Mouse (Mus musculus) limb, embryonic 12.5 days (tissue): ENCODE data around the gene Prpsap1. TPM values are rescaled to one million over a fixed set of nuclear protein-coding genes. Genes with fewer than 3 reads are reported as not detected.

ENCODE experiments used
- ATAC-seq: fragments of 200-750 bp; cut with Nextera tagmentation; 2 replicates; pipeline ENCODE4 v1.8.0; 2017; ENCODE audit warnings: low read depth, moderate TSS enrichment; ENCODE audit not compliant: insufficient number of reproducible peaks, insufficient read depth, low FRiP score, low TSS enrichment
- H3K27ac ChIP-seq: fragments of 300-500 bp; sonication (generic); 2 replicates; pipeline ENCODE4 v1.5.1; 2016; ENCODE audit warnings: mild to moderate bottlenecking, moderate library complexity
- H3K27me3 ChIP-seq: fragments of 300-500 bp; sonication (generic); 2 replicates; pipeline ENCODE4 v1.6.1; 2016; ENCODE audit warnings: mild to moderate bottlenecking, moderate library complexity
- H3K36me3 ChIP-seq: fragments of 300-500 bp; sonication (generic); 2 replicates; pipeline ENCODE4 v1.6.1; 2016; ENCODE audit warnings: mild to moderate bottlenecking, moderate library complexity
- H3K4me1 ChIP-seq: fragments of 300-500 bp; sonication (generic); replicated peaks from 2 replicates; pipeline ENCODE4 v1.6.1; 2016
- H3K4me2 ChIP-seq: fragments of 300-500 bp; sonication (generic); 2 replicates; pipeline ENCODE4 v1.6.1; 2016; ENCODE audit warnings: mild to moderate bottlenecking, moderate library complexity
- H3K4me3 ChIP-seq: fragments of 300-500 bp; sonication (generic); replicated peaks from 2 replicates; pipeline ENCODE4 v1.5.1; 2016; ENCODE audit warnings: mild to moderate bottlenecking
- H3K9ac ChIP-seq: fragments of 300-500 bp; sonication (generic); replicated peaks from 2 replicates; pipeline ENCODE4 v1.6.1; 2016; ENCODE audit warnings: mild to moderate bottlenecking, moderate library complexity
- H3K9me3 ChIP-seq: fragments of 300-500 bp; sonication (generic); 2 replicates; pipeline ENCODE4 v1.6.1; 2016; ENCODE audit warnings: mild to moderate bottlenecking, moderate library complexity
- WGBS: fragments of 180-500 bp; shearing (Covaris S2); methylation state at CpG from one replicate; pipeline ENCODE4 v1.1.7; 2016; 5-methylcytosine and 5-hydroxymethylcytosine counted together
- polyA plus RNA-seq: library from polyadenylated mRNA; unstranded; fragments of >200 nt; fragmentation: Nextera tagmentation; extraction: Ambion mirVana; gene quantifications from 2 replicates; pipeline ENCODE4 v1.2.1, GENCODE M21; 2016

Gene Prpsap1
- polyA plus RNA-seq, result 186 and 199 TPM in 2 replicates

DNA sequence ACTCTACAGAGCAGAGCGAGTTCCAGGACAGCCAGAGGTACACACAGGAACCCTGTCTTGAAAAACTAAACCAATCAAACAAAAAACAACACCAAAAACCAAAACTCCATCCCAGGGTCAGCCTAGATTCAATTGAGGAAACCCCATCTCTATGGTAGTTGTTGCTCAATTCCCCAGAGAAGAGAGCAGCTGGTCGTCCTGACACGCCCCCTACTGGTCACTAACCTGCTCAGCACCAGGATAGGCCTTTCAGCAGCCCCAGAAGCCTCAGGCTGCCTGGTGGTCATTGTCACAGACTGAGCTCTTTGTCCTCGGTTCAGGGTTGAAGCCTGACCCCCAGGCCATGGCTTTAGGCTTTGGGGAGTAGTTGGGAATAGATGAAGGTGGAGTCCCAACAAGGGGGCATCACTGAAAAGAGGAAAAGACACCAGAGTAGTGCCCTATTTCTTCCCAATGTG is at the start of gene Prpsap1:
Gene Prpsap1, minus strand, starts transcription at position 408 of the 458 bp plus-strand sequence.
- no peak within 1 kb of the TSS for H3K4me2 ChIP-seq
- H3K4me1 ChIP-seq, result peaks cover 14% of the 10 kb centered on the region
- H3K27ac ChIP-seq, result peak within 1 kb of the TSS; percentile 50; the same call in 1 of the 2 replicates
- WGBS, result 24% methylated on average over 4 of the region's 4 CpGs
- no peak within 1 kb of the TSS for H3K4me3 ChIP-seq
- peaks cover 4% of the 10 kb centered on the region; the same call in 1 of the 2 replicates for H3K27me3 ChIP-seq
- 0 out of 2 replicates have a peak within 1 kb of the TSS, but pooled peaks have one; percentile 8 for H3K9ac ChIP-seq
- ATAC-seq, result no peak
- no peaks in the 10 kb centered on the region for H3K36me3 ChIP-seq
- no peaks in the 10 kb centered on the region for H3K9me3 ChIP-seq

DNA sequence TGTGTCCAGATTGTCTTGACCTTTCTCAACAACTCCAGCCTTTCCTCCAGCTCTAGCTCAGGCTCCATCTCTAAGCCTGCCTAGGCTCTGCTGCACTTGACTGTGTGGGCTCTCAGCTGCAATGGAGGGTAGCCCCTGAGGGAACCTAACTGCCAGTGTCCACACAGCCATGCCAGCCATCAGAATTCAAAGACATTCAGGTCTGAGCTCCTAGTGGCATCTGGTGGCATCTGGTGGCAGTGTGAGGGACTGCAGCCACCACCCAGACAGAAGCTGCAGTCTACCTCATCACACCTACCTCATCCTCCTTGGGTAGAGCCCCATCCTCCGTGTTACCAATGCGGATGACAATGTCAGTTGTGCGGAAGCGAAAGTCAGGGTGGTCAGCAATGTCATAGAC is 49.1 kb upstream of the Prpsap1 start:
- Histone ChIP-seq H3K27me3 (no peaks in the 10 kb centered on the region), H3K9ac (no peak overlapping the region), H3K4me2 (no peak overlapping the region), H3K9me3 (no peaks in the 10 kb centered on the region), H3K4me3 (no peak overlapping the region), H3K36me3 (peaks cover 97% of the 10 kb centered on the region), H3K27ac (no peak overlapping the region), H3K4me1 (no peaks in the 10 kb centered on the region)
- no peak for ATAC-seq
- 92% methylated on average over 4 of the region's 4 CpGs for WGBS

DNA sequence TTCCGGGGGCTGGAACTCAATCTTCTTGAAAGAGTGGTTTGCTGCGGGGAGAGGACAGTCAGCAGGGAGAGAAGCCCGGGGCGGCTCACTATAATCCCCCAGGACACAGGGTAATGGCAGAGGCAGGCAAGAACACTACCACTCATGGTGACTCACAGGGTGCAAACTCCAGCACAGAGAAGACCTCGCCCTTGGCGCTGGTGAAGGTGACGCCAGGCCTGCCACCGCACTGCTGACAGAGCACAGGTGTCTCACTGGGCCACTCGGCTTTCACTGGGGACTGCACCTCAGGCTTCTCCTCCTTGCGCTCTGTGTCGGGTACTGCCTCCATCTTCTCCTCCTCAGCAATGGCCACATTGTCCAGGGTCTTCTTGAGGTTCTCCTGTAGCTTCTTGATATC is 47.2 kb upstream of the Prpsap1 start:
- no peaks in the 10 kb centered on the region for H3K9me3 ChIP-seq
- H3K27me3 ChIP-seq, result no peaks in the 10 kb centered on the region
- no peak for ATAC-seq
- H3K9ac ChIP-seq, result no peak overlapping the region
- H3K4me1 ChIP-seq, result no peaks in the 10 kb centered on the region
- no peak overlapping the region; the same call in 1 of the 2 replicates for H3K27ac ChIP-seq
- H3K4me3 ChIP-seq, result no peak overlapping the region
- 93% methylated on average over 11 of the region's 11 CpGs for WGBS
- peaks cover 95% of the 10 kb centered on the region for H3K36me3 ChIP-seq
- no peak overlapping the region for H3K4me2 ChIP-seq

DNA sequence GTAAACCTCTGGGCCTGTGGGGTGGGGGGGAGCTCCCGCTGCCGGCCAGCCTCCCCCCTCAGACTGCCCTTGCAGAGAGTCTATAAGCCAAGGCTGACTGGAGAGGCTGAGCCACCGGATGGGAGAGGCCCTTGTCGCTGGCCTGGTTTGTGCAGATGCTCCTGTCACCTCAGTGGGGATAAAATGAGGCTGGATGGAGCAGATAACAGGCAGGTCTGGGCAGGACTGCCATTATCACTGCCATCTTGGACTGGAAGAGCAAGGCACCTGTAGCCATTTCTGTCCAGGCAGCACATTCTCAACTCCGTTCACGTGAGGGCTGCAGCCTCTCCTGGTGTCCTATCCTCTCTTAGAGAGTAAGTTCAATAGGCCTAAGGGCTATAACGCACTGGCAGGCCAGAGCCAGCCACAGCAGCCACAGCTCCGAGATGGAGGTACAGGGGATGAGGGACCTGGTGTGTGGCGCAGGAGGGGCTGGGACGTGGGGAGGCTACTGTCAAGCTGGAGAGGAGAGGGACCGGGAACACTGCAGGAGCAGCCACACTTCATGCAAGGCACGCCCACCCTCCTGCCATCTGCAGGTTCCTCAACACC is 44.2 kb upstream of the Prpsap1 start:
- no peaks in the 10 kb centered on the region for H3K9me3 ChIP-seq
- H3K27me3 ChIP-seq, result peaks cover 25% of the 10 kb centered on the region
- WGBS, result 79% methylated on average over 12 of the region's 12 CpGs
- no peak overlapping the region for H3K27ac ChIP-seq
- peaks cover 70% of the 10 kb centered on the region for H3K36me3 ChIP-seq
- H3K9ac ChIP-seq, result no peak overlapping the region
- no peak overlapping the region for H3K4me2 ChIP-seq
- no peak overlapping the region for H3K4me3 ChIP-seq
- no peak for ATAC-seq
- peaks cover 10% of the 10 kb centered on the region for H3K4me1 ChIP-seq

DNA sequence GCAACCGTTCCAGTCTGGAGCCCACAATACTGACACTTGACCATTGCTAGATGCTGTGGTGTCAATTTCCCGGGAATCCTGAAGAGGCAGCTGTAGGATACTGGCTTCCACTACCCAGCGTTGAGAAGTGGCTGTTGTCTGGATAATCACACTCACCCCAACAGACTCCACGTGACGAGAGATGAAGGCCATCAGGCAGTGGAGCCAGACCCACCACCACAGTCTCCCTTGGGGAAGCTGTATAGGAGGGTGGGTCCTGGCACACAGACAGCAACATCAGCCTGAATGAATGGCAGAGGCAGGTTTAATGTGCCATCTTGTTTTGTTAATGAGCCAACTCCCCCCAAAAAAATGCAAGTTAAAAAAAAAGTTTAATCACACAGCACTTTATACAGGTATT is 43.4 kb upstream of the Prpsap1 start:
- H3K27ac ChIP-seq, result no peak overlapping the region
- H3K9ac ChIP-seq, result no peak overlapping the region
- H3K4me3 ChIP-seq, result no peak overlapping the region
- H3K4me1 ChIP-seq, result peaks cover 16% of the 10 kb centered on the region
- peaks cover 34% of the 10 kb centered on the region for H3K27me3 ChIP-seq
- 78% methylated on average over 5 of the region's 5 CpGs for WGBS
- peaks cover 61% of the 10 kb centered on the region for H3K36me3 ChIP-seq
- ATAC-seq, result no peak
- H3K9me3 ChIP-seq, result no peaks in the 10 kb centered on the region
- H3K4me2 ChIP-seq, result no peak overlapping the region

DNA sequence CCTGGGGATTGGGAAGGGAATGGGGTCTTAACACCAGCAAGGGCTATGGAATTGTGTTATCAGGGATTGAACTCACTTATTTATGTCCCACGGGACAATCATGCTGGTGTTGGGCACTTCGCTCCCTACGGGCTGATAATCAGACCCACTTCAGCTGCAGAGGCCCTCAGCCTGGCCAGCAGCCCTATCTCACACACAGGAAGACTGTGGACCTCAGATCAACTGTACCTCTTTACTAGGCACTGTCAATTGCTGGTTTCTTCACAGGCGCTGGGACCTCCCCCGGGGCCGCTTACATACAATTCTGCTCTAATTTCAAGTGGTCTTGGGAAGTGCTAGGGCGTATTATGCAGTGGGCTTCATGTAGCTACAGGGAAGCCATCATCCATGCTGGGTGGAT is 42.7 kb upstream of the Prpsap1 start:
- no peak overlapping the region for H3K4me3 ChIP-seq
- WGBS, result 86% methylated on average over 7 of the region's 7 CpGs
- no peak overlapping the region for H3K4me2 ChIP-seq
- H3K36me3 ChIP-seq, result peaks cover 54% of the 10 kb centered on the region
- peaks cover 41% of the 10 kb centered on the region for H3K27me3 ChIP-seq
- no peak overlapping the region for H3K9ac ChIP-seq
- peaks cover 23% of the 10 kb centered on the region for H3K4me1 ChIP-seq
- no peaks in the 10 kb centered on the region for H3K9me3 ChIP-seq
- H3K27ac ChIP-seq, result no peak overlapping the region
- ATAC-seq, result no peak

DNA sequence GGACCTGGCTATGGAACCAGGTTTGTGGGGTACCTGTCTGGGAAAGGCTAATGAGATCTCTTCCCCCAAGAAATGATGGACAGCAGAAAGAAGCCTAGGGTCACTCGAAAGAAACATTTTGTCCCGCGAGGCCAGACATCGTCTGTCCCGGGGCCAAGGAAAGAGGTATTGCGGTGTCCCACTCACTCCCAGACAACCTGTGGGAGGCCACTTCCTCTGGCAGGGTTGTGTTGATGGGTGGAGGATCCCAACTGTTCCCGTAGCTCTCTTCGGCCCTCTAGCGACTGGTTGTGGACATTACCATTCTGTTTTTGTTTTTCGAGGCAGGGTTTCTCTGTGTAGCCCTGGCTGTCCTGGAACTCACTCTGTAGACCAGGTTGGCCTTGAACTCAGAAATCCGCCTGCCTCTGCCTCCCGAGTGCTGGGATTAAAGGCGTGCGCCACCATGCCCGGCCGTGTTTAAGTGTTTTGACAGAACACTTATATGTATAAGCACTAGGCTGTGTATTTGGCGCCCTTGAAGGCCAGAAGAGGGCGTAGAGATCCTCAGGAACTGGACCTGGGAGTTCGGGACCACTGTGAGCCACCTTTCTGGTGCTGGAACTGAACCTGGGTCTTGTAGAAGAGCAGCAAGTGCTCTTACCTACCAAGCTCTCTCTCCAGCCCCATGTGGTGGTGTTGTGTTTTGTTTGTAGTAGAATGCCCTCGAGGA is 40.3 kb upstream of the Prpsap1 start:
- Histone ChIP-seq H3K27ac (no peak overlapping the region), H3K4me1 (peaks cover 43% of the 10 kb centered on the region)

DNA sequence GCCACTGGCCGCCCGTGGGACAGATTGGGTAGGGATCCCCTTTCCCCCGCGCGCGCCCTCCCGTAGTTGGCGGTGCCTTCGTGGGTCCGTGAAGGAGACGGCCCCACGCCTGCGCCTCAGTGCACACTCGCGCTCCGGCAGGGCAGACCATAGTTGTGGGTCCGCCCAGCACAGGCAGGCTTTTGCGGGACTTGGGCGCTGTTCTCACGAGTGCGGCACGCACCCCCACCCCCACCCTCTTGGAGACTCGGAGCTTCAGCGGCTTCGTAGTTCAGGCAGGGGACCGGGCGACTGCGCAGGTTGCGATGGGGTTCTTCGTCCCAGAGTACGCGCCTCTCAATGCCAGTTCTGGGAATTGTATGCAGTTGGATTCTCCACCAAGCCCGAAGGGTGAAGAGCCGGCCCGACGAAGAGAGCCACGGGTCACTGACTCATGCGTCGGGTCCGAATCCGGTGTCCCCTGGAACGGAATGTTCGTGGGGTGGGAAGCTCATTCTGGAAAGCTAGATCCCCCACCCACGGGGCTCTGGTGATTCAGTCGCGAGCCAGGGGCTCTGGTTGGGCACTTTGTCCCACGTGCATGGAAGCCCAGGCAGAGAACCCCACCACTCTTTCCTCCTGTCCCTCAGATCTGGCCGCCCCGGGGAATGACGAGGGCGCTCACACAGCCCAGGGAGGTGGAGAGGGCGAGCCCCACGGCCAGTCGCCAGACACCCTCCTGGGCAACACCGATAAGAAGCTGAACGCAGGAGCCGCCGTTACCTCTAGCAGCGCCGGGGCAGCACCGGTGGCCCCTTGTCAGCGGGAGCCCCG is 39.5 kb upstream of the Prpsap1 start:
- Histone ChIP-seq H3K9ac (peak overlapping the region; percentile 60), H3K4me2 (peak overlapping the region; percentile 94), H3K27me3 (peaks cover 61% of the 10 kb centered on the region), H3K4me1 (peaks cover 43% of the 10 kb centered on the region), H3K9me3 (no peaks in the 10 kb centered on the region), H3K4me3 (peak overlapping the region; percentile 58), H3K36me3 (peaks cover 23% of the 10 kb centered on the region), H3K27ac (no peak overlapping the region)
- WGBS, result 1% methylated on average over 63 of the region's 63 CpGs
- ATAC-seq, result peak; percentile 35

More for the DNA sequence above, 40.3 kb upstream of the Prpsap1 start:
- ATAC-seq, result peak; percentile 60; the same call in 1 of the 2 replicates
- no peaks in the 10 kb centered on the region for H3K9me3 ChIP-seq
- H3K36me3 ChIP-seq, result peaks cover 31% of the 10 kb centered on the region
- H3K4me3 ChIP-seq, result peak overlapping the region; percentile 58
- WGBS, result 19% methylated on average over 20 of the region's 20 CpGs
- H3K4me2 ChIP-seq, result peak overlapping the region; percentile 94
- no peak overlapping the region for H3K9ac ChIP-seq
- H3K27me3 ChIP-seq, result peaks cover 61% of the 10 kb centered on the region

DNA sequence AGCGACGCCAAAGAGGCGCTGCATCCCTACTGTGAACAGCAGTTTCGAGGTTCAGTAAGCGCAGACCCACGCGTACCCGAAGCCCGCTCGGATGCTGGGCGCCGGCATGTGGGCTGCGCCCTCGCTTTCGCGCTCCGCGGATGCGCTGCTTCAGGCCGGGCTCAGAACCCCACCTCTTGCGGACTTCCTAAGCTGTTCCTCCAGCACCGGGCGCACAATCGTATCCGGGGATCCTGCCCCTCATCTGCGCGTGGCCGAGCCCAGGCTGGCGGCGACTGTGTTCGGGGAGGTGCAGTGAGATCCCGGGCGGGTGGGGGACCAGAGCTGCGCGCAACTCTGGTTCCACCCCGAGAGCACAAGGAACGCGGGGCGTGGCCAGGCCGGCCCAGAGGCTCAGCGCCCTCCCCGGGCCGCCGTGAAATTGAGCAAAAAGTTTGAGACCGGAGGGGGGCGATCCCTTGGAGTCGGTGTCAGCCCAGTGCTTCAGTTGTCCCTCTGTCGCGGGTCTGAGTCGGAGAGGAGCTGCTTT is 38.9 kb upstream of the Prpsap1 start:
- ATAC-seq, result no peak
- peaks cover 61% of the 10 kb centered on the region for H3K27me3 ChIP-seq
- peak overlapping the region; percentile 60 for H3K9ac ChIP-seq
- peak overlapping the region; percentile 94 for H3K4me2 ChIP-seq
- H3K27ac ChIP-seq, result no peak overlapping the region
- H3K4me3 ChIP-seq, result peak overlapping the region; percentile 58
- peaks cover 43% of the 10 kb centered on the region for H3K4me1 ChIP-seq
- peaks cover 16% of the 10 kb centered on the region for H3K36me3 ChIP-seq
- no peaks in the 10 kb centered on the region for H3K9me3 ChIP-seq
- under 1% methylated on average over 50 of the region's 50 CpGs for WGBS

DNA sequence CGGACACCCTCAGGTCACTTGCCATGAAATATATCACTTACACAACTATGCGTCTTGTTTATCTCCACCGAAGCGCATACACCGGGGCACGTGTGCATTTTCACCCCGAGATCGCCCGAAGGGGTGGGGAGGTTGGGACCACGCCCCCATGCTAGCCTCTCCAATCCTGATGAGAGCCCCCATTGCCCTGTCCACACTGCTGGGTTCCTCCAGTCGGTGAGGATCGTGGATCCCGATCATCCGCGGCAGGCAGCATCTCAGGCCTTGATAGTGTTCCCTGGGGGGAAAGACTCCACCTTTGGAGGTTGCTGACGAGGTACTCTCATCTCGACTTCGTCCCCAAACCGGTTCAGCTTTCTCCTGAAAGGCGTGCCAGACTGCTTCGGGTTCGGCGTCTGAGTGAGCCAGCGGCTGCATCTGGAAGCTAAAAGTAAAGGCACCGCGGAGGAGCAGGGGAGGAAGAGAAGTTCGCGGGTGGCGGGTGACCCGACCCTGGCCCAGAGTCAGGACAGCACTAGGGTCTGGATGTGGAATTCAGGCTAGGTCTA is 38.3 kb upstream of the Prpsap1 start:
- under 1% methylated on average over 30 of the region's 30 CpGs for WGBS
- Histone ChIP-seq H3K9ac (peak overlapping the region; percentile 60; the same call in 1 of the 2 replicates), H3K9me3 (no peaks in the 10 kb centered on the region), H3K4me1 (peaks cover 43% of the 10 kb centered on the region), H3K4me3 (peak overlapping the region; percentile 58), H3K36me3 (peaks cover 14% of the 10 kb centered on the region), H3K4me2 (peak overlapping the region; percentile 94), H3K27me3 (peaks cover 61% of the 10 kb centered on the region), H3K27ac (no peak overlapping the region)
- ATAC-seq, result no peak
